8 mouse cellular contexts compared by ENCODE assay signal in genomic region chr7:110123844-110124555, GRCm38 (mm10). TPM values are rescaled to one million over a fixed set of nuclear protein-coding genes. Genes with fewer than 3 reads are reported as not detected.
DNase-seq lines count a peak whose midpoint lies in the region; ATAC-seq and TF ChIP-seq lines count a peak whose summit lies in the region.

No protein-coding gene starts in this region.

- no peaks in the 10 kb centered on the region for H3K9me3 ChIP-seq in ES-E14 (ENCODE audit: control insufficient read depth, insufficient read depth, low read depth, low read length)
- no peaks in the 10 kb centered on the region for H3K9me3 ChIP-seq in forebrain, embryonic 16.5 days (ENCODE audit: control insufficient read depth, low read length)
- no peaks in the 10 kb centered on the region for H3K9me3 ChIP-seq in kidney, embryonic 14.5 days (ENCODE audit: control insufficient read depth, low read length)

- ATAC-seq in forebrain, embryonic 16.5 days, result no peak
- ATAC-seq in kidney, embryonic 14.5 days (ENCODE audit: low FRiP score, low TSS enrichment), result no peak

- H3K4me1 ChIP-seq in ES-E14 (ENCODE audit: control insufficient read depth in 2 of 2, insufficient read depth in 2 of 2, low read length in 2 of 2, poor library complexity in 1 of 2), result peaks cover 0 to 2% of the 10 kb centered on the region in 2 experiments; a peak in 2 of 4 replicates
- H3K4me1 ChIP-seq in forebrain, embryonic 16.5 days (replicated peaks; ENCODE audit: control insufficient read depth, insufficient read depth, low read length), result peaks cover 8% of the 10 kb centered on the region
- H3K4me1 ChIP-seq in kidney, embryonic 14.5 days (ENCODE audit: control insufficient read depth, insufficient read depth, low read length), result peaks cover 8% of the 10 kb centered on the region

- WGBS in forebrain, embryonic 16.5 days, result 50% methylated on average over 12 of the region's 12 CpGs
- 38% methylated on average over 12 of the region's 12 CpGs for WGBS in kidney, embryonic 14.5 days

- no peak overlapping the region for H3K27ac ChIP-seq in ES-E14 (ENCODE audit: insufficient read depth, low read depth, low read length, poor library complexity, severe bottlenecking)
- H3K27ac ChIP-seq in forebrain, embryonic 16.5 days (ENCODE audit: low read length), result no peak overlapping the region
- H3K27ac ChIP-seq in kidney, embryonic 14.5 days (ENCODE audit: low read depth, low read length), result peak overlapping the region; percentile 24; the same call in 1 of the 2 replicates

- H3K27me3 ChIP-seq in forebrain, embryonic 16.5 days (replicated peaks; ENCODE audit: control insufficient read depth, insufficient read depth, low read length), result no peaks in the 10 kb centered on the region
- H3K27me3 ChIP-seq in kidney, embryonic 14.5 days (ENCODE audit: control insufficient read depth, insufficient read depth, low read length), result no peaks in the 10 kb centered on the region

- DNase-seq in 416B (ENCODE audit: low read depth), result peak; percentile 64
- DNase-seq in ES-E14 (ENCODE audit: low read depth, low spot score), result no peak
- peak; percentile 70 for DNase-seq in lung, postnatal 36 days
- no peak for DNase-seq in embryo, embryonic 10 days (ENCODE audit: low spot score)
- no peak for DNase-seq in urinary bladder, postnatal 10 days (ENCODE audit: low spot score)
- no peak for DNase-seq in left cerebral cortex, adult 9 months (ENCODE audit: low spot score in 2 of 2)

- H3K9ac ChIP-seq in ES-E14 (ENCODE audit: insufficient read depth, low read depth, low read length, poor library complexity, severe bottlenecking), result peak overlapping the region; percentile 63
- H3K9ac ChIP-seq in forebrain, embryonic 16.5 days (replicated peaks; ENCODE audit: low read depth, low read length), result no peak overlapping the region
- peak overlapping the region; percentile 97; the same call in 1 of the 2 replicates for H3K9ac ChIP-seq in kidney, embryonic 14.5 days (ENCODE audit: low read depth, low read length)

- H3K4me3 ChIP-seq in ES-E14 (ENCODE audit: insufficient read depth in 1 of 2, low read depth in 1 of 2, low read length in 2 of 2, poor library complexity in 1 of 2, severe bottlenecking in 1 of 2), result peak overlapping the region; percentile 90 to 100
- H3K4me3 ChIP-seq in forebrain, embryonic 16.5 days (replicated peaks; ENCODE audit: low read length), result peak overlapping the region; percentile 70
- H3K4me3 ChIP-seq in kidney, embryonic 14.5 days (ENCODE audit: low read length), result peak overlapping the region; percentile 97

- H3K4me2 ChIP-seq in forebrain, embryonic 16.5 days (ENCODE audit: low read length), result peak overlapping the region; percentile 88
- peak overlapping the region; percentile 79 for H3K4me2 ChIP-seq in kidney, embryonic 14.5 days (replicated peaks; ENCODE audit: low read depth, low read length)

- H3K36me3 ChIP-seq in ES-E14 (ENCODE audit: control insufficient read depth, insufficient read depth, low read length, poor library complexity, severe bottlenecking), result peaks cover 12% of the 10 kb centered on the region
- no peaks in the 10 kb centered on the region for H3K36me3 ChIP-seq in forebrain, embryonic 16.5 days (ENCODE audit: control insufficient read depth, insufficient read depth)
- peaks cover 29% of the 10 kb centered on the region for H3K36me3 ChIP-seq in kidney, embryonic 14.5 days (ENCODE audit: control insufficient read depth, insufficient read depth, low read length)

- in situ Hi-C loops in ES-E14 (cut with MboI; ENCODE audit: low sequenced_read_pairs in 2 of 2, unreplicated experiment in 2 of 2), result no loop called here

TF ChIP-seq in ES-E14, 5 proteins besides CTCF, POLR2A, EP300 and RAD21:
- TF ChIP-seq CHD2 (IDR thresholded peaks at IDR 0.05; ENCODE audit: low read depth, low read length), result no peak
- TF ChIP-seq ZNF384 (IDR thresholded peaks at IDR 0.05; ENCODE audit: low read depth, low read length), result no peak
- TF ChIP-seq MAFK (IDR thresholded peaks at IDR 0.05; ENCODE audit: insufficient read depth, low read depth, low read length), result no peak
- no peak for TF ChIP-seq ZC3H11A (IDR thresholded peaks at IDR 0.05; ENCODE audit: borderline replicate concordance, low read depth, low read length)
- TF ChIP-seq HCFC1 (IDR thresholded peaks at IDR 0.05; ENCODE audit: borderline replicate concordance, insufficient read depth, low read length), result no peak

RNA-seq across cellular contexts. Expression of gene Wee1, which starts 2.2 kb away (rescaled TPM):
- 16.5 and 16.7 TPM in 2 replicates for total RNA-seq in ES-E14 (2012; rRNA removed)
- polyA plus RNA-seq in forebrain, embryonic 16.5 days (2015; fragmentation: Nextera tagmentation; extraction: Ambion mirVana), result 8.9 and 10.2 TPM in 2 replicates
- 29.4 and 35.7 TPM in 2 replicates for polyA plus RNA-seq in kidney, embryonic 14.5 days (2014; fragmentation: Nextera tagmentation; extraction: Ambion mirVana)

Comparison
In these comparisons a context has a peak if more than half of its experiments do, and no peak if none do; other contexts are left out.
1. DNase-seq: peak in 416B (single experiment) and lung, postnatal 36 days (single experiment); none in ES-E14 (single experiment), embryo, embryonic 10 days (single experiment), urinary bladder, postnatal 10 days (single experiment) and left cerebral cortex, adult 9 months (0 of 2).
2. Peak in every context shown above with its lines, with median percentiles within 50 percentile points of each other: H3K4me3 ChIP-seq.